Mouse (Mus musculus) adrenal gland, adult 2 months (tissue): ENCODE data around the gene C1qtnf1. TPM values are rescaled to one million over a fixed set of nuclear protein-coding genes. Genes with fewer than 3 reads are reported as not detected.

ENCODE experiments used
- DNase-seq: peaks from one replicate; pipeline ENCODE4 v3.0.0; 2021
- polyA plus RNA-seq: library from polyadenylated mRNA; depleted of rRNA; stranded (reverse); fragments of >200 nt; gene quantifications from 2 replicates; pipeline ENCODE4 v1.2.3, GENCODE M21; 2012
- total RNA-seq, 2 experiments: library from RNA; stranded (reverse); gene quantifications; 2 replicates each; pipeline ENCODE4 v1.2.3; 2021

C1qtnf1 gene
- total and polyA plus RNA-seq, 3 experiments, result 14.8 to 24.8 (median 17.9) TPM

GRCm38 (mm10) chr11:118473842-118474500 lies 46.0 kb downstream of the C1qtnf1 start:
- DNase-seq, result no peak

GRCm38 (mm10) chr11:118475496-118476083 lies 47.6 kb downstream of the C1qtnf1 start:
- DNase-seq, result no peak

- DNase-seq, result peak; percentile 98
Measured at GRCm38 (mm10) chr11:118476396-118477373, 48.7 kb downstream of the C1qtnf1 start, which contains the start of gene Engase. TSS of gene Engase (plus strand) at chr11:118476829.

- peak; percentile 92 for DNase-seq
Measured at GRCm38 (mm10) chr11:118479776-118480175, 51.8 kb downstream of the C1qtnf1 start.

DNA sequence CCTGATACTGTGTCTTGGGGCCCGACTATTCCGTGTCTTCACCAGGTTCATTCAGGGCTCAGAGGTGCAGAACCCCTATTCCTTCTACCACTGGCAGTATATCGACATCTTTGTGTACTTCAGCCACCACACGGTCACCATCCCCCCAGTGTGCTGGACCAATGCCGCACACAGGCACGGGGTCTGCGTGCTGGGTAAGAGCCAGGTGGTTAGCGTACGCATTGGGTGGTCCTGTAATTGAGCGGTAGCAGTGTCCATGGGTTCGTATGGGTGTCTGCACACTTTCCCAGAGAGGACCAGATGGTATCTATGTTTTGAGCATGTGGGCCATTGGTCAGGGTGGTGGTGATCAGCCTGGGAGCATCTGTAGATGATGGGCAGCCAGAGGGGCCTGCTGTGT lies 53.2 kb downstream of the C1qtnf1 start:
- no peak for DNase-seq

DNA sequence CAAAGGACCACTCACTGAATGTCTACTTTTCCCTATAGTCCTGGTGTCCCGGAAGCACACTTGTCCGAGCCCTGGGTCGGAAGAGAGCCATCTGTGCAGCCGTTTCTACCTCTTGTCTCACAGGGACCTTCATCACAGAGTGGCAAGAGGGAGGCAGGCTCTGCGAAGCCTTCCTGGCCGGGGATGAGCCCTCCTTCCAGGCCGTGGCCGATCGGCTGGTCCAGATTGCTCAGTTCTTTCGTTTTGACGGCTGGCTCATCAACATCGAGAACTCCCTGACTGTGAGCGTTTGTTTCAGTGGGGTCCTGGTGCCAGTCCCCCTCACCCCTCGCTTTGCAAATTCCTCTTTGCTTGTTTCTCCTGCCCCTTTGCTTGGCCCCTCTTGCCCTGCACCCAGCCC lies 53.7 kb downstream of the C1qtnf1 start:
- no peak for DNase-seq

DNA sequence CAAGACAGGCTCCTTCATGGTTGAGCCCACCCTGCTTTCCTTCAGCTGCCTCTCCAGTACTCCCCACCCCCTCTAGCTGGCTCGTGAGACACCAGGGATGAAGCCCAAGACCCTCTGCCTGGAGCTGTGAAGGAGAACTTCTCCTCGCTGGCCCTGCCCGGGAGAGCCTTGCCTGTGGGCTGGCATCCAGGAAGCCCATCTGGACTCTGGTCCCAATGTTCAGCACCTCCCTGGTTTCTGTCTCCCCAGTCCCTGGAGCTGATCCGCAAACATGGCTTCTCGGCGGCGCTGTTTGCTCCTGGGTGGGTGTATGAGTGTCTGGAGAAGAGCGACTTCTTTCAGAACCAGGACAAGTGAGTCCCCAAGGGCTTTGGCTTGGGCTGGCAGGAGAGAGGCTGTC lies 56.2 kb downstream of the C1qtnf1 start:
- no peak for DNase-seq

GRCm38 (mm10) chr11:118485338-118485737 lies 57.3 kb downstream of the C1qtnf1 start:
- no peak for DNase-seq

DNA sequence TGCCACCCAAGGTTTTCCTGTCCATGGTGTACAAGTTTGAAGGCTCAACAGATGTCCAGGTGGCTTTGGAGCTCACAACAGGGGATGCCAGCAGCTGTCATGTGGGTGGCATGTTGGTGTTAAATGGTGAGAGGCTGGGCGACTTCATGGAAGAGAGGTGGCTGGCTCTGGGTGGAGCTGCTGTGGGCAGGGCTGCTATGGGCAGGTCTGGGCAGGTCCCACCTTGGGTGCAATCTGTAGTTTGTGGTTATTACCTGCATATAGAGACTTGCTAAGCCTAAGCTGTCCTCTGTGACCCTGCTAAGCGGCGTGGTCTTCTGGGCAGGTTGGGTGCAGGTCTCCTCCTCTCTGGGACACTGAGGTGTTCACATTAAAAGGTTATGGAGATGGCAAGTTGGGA lies 57.8 kb downstream of the C1qtnf1 start:
- DNase-seq, result no peak

DNA sequence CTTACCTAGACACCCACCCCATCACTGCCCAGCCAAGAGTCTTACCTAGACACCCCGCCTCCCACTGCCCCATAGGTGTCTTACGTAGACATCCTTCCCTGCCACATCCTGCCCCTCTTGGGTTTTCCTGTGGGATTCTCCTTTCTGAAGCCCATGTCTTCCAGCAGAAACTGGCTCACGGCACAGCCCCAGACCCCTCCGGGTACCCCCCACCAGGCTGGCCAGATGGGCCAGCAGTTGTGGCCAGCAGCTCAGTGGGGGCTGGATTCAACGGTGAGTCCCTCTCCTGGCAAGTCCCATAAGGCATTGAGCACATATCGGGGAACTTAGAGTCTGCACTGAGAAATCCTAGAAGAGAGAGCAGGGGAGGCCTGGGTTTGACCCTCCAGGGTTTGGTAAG lies 58.3 kb downstream of the C1qtnf1 start:
- DNase-seq, result no peak

DNA sequence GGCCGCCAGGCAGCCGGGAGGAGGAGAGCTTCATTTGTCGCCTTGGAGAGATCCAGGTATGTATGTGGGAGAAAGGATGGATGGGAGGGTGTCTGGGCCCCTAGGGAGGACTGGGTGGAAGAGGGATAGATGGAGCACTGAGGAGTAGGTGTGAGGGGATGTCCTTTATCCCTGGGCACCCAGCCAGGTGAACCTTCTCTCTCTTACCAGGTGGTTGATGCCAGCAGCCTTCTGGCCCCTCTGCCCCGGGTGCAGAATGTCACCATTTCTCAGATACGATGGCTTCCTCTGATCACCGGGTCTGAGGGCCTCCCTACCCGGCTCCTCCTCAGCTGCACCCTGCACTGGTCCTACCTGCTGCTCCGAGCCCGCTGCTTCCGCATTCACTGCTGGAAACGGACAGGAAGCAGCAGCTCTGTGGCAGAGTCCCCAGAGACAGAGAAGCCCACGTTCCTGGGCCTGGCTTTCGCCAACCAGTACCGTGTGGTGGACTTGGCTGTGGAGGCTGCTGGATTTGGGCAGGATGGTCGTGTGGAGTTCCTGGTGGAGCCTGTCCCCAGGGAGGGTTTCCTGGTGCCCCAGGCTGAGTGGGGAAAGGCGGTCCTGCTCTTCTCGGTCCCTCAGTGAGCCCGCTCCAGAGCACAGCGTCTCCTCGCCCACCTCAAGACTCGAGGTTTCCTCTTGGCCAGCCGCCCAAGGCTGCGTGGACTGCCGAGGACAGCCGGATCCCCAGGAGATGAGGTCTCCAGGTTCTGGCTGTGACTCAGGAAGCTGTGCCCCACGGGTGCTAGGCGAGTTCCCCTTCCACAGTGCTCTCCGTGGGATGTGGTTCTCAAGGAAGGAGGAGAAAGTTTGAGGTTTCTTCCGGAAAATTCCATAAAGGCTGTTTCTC lies 59.1 kb downstream of the C1qtnf1 start:
- no peak for DNase-seq

- DNase-seq, result no peak
Measured at GRCm38 (mm10) chr11:118488191-118488906, 60.3 kb downstream of the C1qtnf1 start.

GRCm38 (mm10) chr11:118488907-118489270 lies 60.9 kb downstream of the C1qtnf1 start:
- DNase-seq, result no peak

DNA sequence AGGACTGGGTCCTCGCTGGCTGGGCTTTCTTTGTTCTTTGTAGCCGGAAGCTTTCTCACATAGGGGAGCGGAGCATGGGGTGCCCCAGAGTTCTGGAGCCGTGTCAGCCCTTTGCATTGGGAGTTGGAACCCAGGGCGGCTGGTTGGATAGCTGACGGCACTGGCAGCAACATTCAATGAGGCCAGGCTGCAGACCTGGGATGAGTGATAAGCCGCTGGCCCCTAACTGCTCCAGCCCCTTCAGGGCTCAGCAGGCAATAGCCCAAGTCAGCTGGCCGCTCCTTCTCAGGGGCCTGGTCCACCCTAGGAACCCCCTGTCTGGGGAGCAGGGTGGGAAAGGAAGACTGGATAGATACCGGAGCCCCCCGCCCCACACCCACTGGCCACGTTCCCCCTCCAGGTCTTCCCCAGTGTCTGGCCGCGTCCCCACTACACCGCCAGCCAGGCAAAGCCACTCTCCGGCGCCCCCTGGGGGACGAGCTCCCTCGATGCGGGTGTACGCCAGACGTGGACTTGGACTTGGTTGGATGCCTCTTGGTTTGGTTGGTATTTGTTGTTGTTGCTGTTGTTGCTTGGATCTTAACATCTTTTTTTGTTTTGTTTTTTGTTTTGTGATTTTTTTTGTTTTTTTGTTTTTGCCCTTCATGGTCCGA lies 62.7 kb downstream of the C1qtnf1 start:
- DNase-seq, result peak; percentile 77

DNA sequence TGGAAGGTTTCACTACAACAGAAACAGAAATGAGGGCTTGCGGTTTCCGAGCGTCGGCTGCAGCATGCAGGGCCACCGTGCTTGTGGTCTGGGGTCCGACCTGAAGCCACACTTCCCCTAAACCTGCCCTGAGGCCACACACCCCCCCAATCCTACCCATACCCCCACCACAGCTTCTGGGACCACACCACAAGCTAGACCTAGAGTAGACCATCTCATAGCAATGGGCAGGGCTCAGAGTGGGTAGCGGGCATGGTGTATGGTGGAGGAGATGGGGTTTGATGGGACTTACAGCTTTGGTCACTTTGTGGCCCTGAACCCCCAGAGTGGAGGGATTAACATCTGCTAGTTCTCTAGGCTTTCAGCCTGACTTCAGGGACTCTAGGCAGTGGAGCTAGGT lies 63.2 kb downstream of the C1qtnf1 start:
- no peak for DNase-seq

GRCm38 (mm10) chr11:118493458-118493857 lies 65.5 kb downstream of the C1qtnf1 start:
- DNase-seq, result no peak

DNA sequence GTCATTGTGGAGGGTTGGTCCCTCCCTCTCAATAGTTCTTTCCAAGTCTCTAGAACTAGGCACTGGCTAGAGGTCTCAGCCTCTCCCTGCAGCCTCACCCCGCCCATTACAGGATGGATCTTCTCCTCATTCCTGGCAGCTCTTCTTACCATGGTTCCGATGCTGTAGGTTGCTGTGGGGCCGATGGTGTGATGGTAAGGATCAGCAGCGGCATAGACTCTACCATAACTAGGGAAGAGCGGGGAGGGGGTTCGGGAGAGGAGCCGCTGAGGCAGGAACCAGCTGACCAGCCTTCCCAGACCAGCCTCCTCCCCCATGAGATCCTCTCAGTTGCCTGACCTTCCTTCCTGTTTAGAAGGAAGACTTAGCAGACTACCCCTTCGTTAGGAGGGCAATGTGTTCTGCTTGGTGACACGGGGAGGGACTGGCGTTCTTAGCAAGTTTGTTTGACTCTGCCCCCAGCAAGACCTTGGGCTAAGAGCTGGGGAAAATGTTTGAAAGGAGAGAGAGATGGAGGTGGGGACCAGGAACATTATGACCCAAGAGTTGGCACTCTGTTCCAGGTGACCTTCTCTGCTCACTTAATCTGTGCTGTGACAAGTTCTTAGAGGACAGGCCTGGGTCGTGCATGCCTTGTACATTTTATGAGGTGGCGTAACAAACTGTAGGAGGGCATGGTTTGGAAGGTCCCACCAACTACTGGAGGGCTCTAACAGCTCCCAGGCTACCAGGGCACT lies 66.2 kb downstream of the C1qtnf1 start:
- peak; percentile 29 for DNase-seq

- DNase-seq, result no peak
Measured at GRCm38 (mm10) chr11:118495065-118495464, 67.1 kb downstream of the C1qtnf1 start.

- DNase-seq, result no peak
Measured at GRCm38 (mm10) chr11:118496066-118496689, 68.2 kb downstream of the C1qtnf1 start.
